Mouse (Mus musculus) embryo, embryonic 10.5 days (tissue): Measurements from ENCODE around the gene Atp2a2.

Experiments used
- DNase-seq: peaks from one replicate; pipeline ENCODE4 v3.0.0-alpha.2; 2015; ENCODE audit warnings: low spot score

The Atp2a2 gene

DNA sequence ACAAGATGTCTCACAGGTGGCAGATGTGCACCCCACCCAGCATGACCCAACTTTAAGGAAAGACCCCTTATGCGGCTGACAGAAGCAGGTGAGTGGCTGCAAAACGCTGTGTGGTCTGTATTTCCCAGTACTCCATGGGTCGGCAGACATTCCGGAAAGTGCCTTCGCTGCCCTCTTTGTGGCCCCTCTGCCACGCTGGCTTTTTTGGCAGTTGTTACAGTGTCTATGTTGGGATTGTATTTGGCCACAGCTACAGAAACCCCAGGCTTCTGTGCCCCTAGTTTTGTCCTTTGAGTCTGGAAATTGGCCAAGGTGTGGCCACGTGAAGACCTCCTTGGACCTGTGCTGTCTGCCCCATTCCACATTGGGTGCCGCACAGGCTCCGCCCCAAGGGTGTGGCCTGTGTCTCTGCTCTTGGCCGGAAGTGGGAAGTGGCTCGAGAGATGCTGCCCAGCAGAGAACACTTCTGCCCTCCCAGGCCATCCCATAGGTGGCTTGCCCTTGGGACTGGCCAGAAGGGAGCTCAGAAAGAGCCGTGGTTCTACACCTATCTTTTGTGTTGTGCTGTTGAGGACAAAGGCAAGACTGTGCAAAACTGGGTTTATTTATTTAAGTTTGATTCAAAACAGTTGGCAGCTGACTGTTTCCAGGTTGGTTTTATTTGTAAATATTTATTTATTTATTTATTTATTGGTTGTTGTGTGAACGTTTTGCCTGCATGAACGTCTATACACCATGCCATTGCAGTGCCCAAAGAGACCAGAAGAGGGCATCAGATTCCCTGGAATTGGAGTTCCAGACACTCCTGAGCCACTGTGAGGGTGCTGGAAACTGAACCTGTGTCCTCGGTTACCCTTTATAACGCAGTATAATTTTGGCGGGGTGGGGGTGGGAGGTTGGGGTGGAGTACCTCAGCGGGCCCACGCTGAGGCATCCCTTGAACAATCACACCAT, 92.1 kb downstream of the Atp2a2 start:
- no peak for DNase-seq

DNA sequence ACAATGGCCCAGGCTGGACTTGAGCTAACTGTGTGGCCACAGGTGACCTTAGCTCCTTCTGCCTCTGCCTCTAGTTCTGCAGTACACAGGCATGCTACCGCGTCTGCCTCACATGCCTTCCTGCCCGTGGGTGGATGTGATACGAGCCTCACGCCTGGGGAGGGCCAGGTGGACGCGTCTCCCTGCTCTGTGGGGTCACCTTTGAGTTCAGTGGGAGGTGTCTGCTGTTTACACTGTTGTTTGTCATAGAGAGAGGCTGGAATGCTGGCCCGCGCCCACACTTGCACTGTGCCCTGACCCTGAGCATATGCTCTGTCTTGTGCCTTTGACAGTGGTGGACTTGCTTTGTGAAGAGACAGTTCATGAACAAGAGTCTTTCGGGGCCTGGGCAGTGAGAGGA, 96.5 kb downstream of the Atp2a2 start:
- no peak for DNase-seq
